Mouse (Mus musculus) MEL (cell line): Measurements from ENCODE around the gene Taf7l. TPM values are rescaled to one million over a fixed set of nuclear protein-coding genes. Genes with fewer than 3 reads are reported as not detected.

Source experiments
- DNase-seq: peaks from one replicate; pipeline ENCODE4 v3.0.0; 2011; ENCODE audit warnings: low read depth, low spot score
- H3K27ac ChIP-seq: 2 replicates; pipeline ENCODE4 v1.5.1; 2012; ENCODE audit warnings: low read depth, mild to moderate bottlenecking, control low read depth, low read length, moderate library complexity; ENCODE audit not compliant: control insufficient read depth
- H3K27me3 ChIP-seq, 2 experiments: fragments of 150-350 bp in 1 of 2; sonication (generic) in 1 of 2; 2 replicates each; pipeline ENCODE4 v1.6.1; 2012; ENCODE audit warnings: low read length in 2 of 2, mild to moderate bottlenecking in 2 of 2, improper control_type of control experiment in 1 of 2, moderate library complexity in 1 of 2; ENCODE audit not compliant: insufficient read depth in 2 of 2, control insufficient read depth in 1 of 2
- H3K36me3 ChIP-seq, 2 experiments: 2 replicates each; pipeline ENCODE4 v1.6.1; 2012 to 2014; ENCODE audit warnings: low read length in 2 of 2, improper control_type of control experiment in 1 of 2, inconsistent platforms in 1 of 2, mild to moderate bottlenecking in 1 of 2; ENCODE audit not compliant: insufficient read depth in 2 of 2, control insufficient read depth in 1 of 2
- H3K4me1 ChIP-seq, 2 experiments: fragments of 150-350 bp in 1 of 2; sonication (generic) in 1 of 2; 2 replicates each; pipeline ENCODE4 v1.6.1; 2012; ENCODE audit warnings: low read length in 2 of 2, improper control_type of control experiment in 1 of 2, mild to moderate bottlenecking in 1 of 2; ENCODE audit not compliant: insufficient read depth in 2 of 2, control insufficient read depth in 1 of 2
- H3K4me3 ChIP-seq, 2 experiments: fragments of 150-350 bp in 1 of 2; sonication (generic) in 1 of 2; 2 replicates each; pipeline ENCODE4 v1.5.1; 2012; ENCODE audit warnings: low read depth in 2 of 2, low read length in 2 of 2, mild to moderate bottlenecking in 2 of 2, moderate library complexity in 2 of 2, control low read depth in 1 of 2, improper control_type of control experiment in 1 of 2; ENCODE audit not compliant: control insufficient read depth in 1 of 2, insufficient read depth in 1 of 2
- H3K79me2 ChIP-seq: 2 replicates; pipeline ENCODE4 v1.6.1; 2012; ENCODE audit warnings: mild to moderate bottlenecking, low read length, moderate library complexity; ENCODE audit not compliant: control insufficient read depth, poor library complexity, insufficient read depth
- H3K9ac ChIP-seq: 2 replicates; pipeline ENCODE4 v1.6.1; 2012; ENCODE audit warnings: low read depth, mild to moderate bottlenecking, control low read depth, low read length, moderate library complexity; ENCODE audit not compliant: control insufficient read depth, poor library complexity, severe bottlenecking
- H3K9me3 ChIP-seq: fragments of 150-350 bp; sonication (generic); replicated peaks from 2 replicates; pipeline ENCODE4 v1.6.1; 2012; ENCODE audit warnings: mild to moderate bottlenecking, low read length, improper control_type of control experiment, moderate library complexity; ENCODE audit not compliant: insufficient read depth
- BHLHE40 ChIP-seq: IDR thresholded peaks from 2 replicates; pipeline ENCODE4 v1.6.1; 2012; ENCODE audit warnings: low read depth, mild to moderate bottlenecking, inconsistent platforms, low read length, improper control_type of control experiment, borderline replicate concordance
- CHD1 ChIP-seq: IDR thresholded peaks from 2 replicates; pipeline ENCODE4 v1.6.1; 2012; ENCODE audit warnings: low read depth, mild to moderate bottlenecking, inconsistent platforms, low read length, improper control_type of control experiment
- CHD2 ChIP-seq: IDR thresholded peaks from 2 replicates; pipeline ENCODE4 v1.6.1; 2011; ENCODE audit warnings: low read length, improper control_type of control experiment
- CTCF ChIP-seq, 3 experiments: IDR thresholded peaks in 2 of 3; conservative IDR thresholded peaks in 1 of 3; 2 replicates each; pipeline ENCODE4 v1.5.1; 2011 to 2012; ENCODE audit warnings: low read length in 3 of 3, low read depth in 2 of 3, mild to moderate bottlenecking in 2 of 3, improper control_type of control experiment in 1 of 3, inconsistent platforms in 1 of 3, mixed read lengths in 1 of 3, moderate library complexity in 1 of 3; ENCODE audit not compliant: control insufficient read depth in 1 of 3, insufficient read depth in 1 of 3, poor library complexity in 1 of 3, severe bottlenecking in 1 of 3
- E2F4 ChIP-seq: IDR thresholded peaks from 2 replicates; pipeline ENCODE4 v1.6.1; 2011; ENCODE audit warnings: low read depth, low read length, improper control_type of control experiment, borderline replicate concordance
- ELF1 ChIP-seq: IDR thresholded peaks from 2 replicates; pipeline ENCODE4 v1.6.1; 2014; ENCODE audit warnings: low read depth, mild to moderate bottlenecking, inconsistent platforms, low read length, improper control_type of control experiment, moderate library complexity
- EP300 ChIP-seq, 2 experiments: IDR thresholded peaks; 2 replicates each; pipeline ENCODE4 v1.6.1; 2011; ENCODE audit warnings: improper control_type of control experiment in 2 of 2, low read length in 2 of 2, low read depth in 1 of 2, mild to moderate bottlenecking in 1 of 2
- ETS1 ChIP-seq: IDR thresholded peaks from 2 replicates; pipeline ENCODE4 v1.6.1; 2012; ENCODE audit warnings: low read depth, mild to moderate bottlenecking, inconsistent platforms, low read length, improper control_type of control experiment, moderate library complexity
- GABPA ChIP-seq: IDR thresholded peaks from 2 replicates; pipeline ENCODE4 v1.6.1; 2012; ENCODE audit warnings: low read depth, mild to moderate bottlenecking, inconsistent platforms, low read length, improper control_type of control experiment, moderate library complexity
- GATA1 ChIP-seq: IDR thresholded peaks from 2 replicates; pipeline ENCODE4 v1.6.1; 2011; ENCODE audit warnings: low read depth, low read length, improper control_type of control experiment
- HCFC1 ChIP-seq: IDR thresholded peaks from 2 replicates; pipeline ENCODE4 v1.6.1; 2012; ENCODE audit warnings: low read depth, mild to moderate bottlenecking, inconsistent platforms, low read length, improper control_type of control experiment, moderate library complexity
- JUND ChIP-seq: IDR thresholded peaks from 2 replicates; pipeline ENCODE4 v1.6.1; 2011; ENCODE audit warnings: low read depth, mild to moderate bottlenecking, improper control_type of control experiment, low read length
- KAT2A ChIP-seq: conservative IDR thresholded peaks from 2 replicates; pipeline ENCODE4 v1.6.1; 2012; ENCODE audit warnings: low read depth, low read length, improper control_type of control experiment, inconsistent platforms
- MAFK ChIP-seq: IDR thresholded peaks from 2 replicates; pipeline ENCODE4 v1.6.1; 2011; ENCODE audit warnings: low read depth, mild to moderate bottlenecking, low read length, improper control_type of control experiment, borderline replicate concordance
- MAX ChIP-seq: IDR thresholded peaks from 2 replicates; pipeline ENCODE4 v1.6.1; 2011; ENCODE audit warnings: low read length, improper control_type of control experiment
- MAZ ChIP-seq: IDR thresholded peaks from 2 replicates; pipeline ENCODE4 v1.6.1; 2012; ENCODE audit warnings: low read depth, mild to moderate bottlenecking, inconsistent platforms, low read length, improper control_type of control experiment
- MEF2A ChIP-seq: IDR thresholded peaks from 2 replicates; pipeline ENCODE4 v1.6.1; 2014; ENCODE audit warnings: low read depth, mild to moderate bottlenecking, inconsistent platforms, low read length, improper control_type of control experiment; ENCODE audit not compliant: poor library complexity, insufficient replicate concordance, severe bottlenecking; ENCODE audit errors: extremely low read depth
- MXI1 ChIP-seq: IDR thresholded peaks from 2 replicates; pipeline ENCODE4 v1.6.1; 2011; ENCODE audit warnings: mild to moderate bottlenecking, low read depth, low read length, improper control_type of control experiment
- MYC ChIP-seq: IDR thresholded peaks from 2 replicates; pipeline ENCODE4 v1.6.1; 2011; ENCODE audit warnings: low read depth, mild to moderate bottlenecking, low read length, improper control_type of control experiment, moderate library complexity
- NELFE ChIP-seq: IDR thresholded peaks from 2 replicates; pipeline ENCODE4 v1.6.1; 2011; ENCODE audit warnings: low read depth, low read length, improper control_type of control experiment
- NRF1 ChIP-seq: IDR thresholded peaks from 2 replicates; pipeline ENCODE4 v1.6.1; 2014; ENCODE audit warnings: low read depth, mild to moderate bottlenecking, inconsistent platforms, low read length, improper control_type of control experiment, moderate library complexity; ENCODE audit not compliant: poor library complexity, insufficient read depth, severe bottlenecking
- POLR2A ChIP-seq, 2 experiments: IDR thresholded peaks; 2 replicates each; pipeline ENCODE4 v1.6.1; 2011 to 2012; ENCODE audit warnings: low read length in 2 of 2, mild to moderate bottlenecking in 2 of 2, control low read depth in 1 of 2, improper control_type of control experiment in 1 of 2, low read depth in 1 of 2, moderate library complexity in 1 of 2; ENCODE audit not compliant: control insufficient read depth in 1 of 2, insufficient read depth in 1 of 2, poor library complexity in 1 of 2
- POLR2AphosphoS2 ChIP-seq: IDR thresholded peaks from 2 replicates; pipeline ENCODE4 v1.6.1; 2011; ENCODE audit warnings: low read length, improper control_type of control experiment
- POLR2AphosphoS5 ChIP-seq: IDR thresholded peaks from 2 replicates; pipeline ENCODE4 v1.6.1; 2012; ENCODE audit warnings: low read depth, borderline replicate concordance, mild to moderate bottlenecking, inconsistent platforms, low read length, moderate library complexity, mixed read lengths
- RAD21 ChIP-seq: IDR thresholded peaks from 2 replicates; pipeline ENCODE4 v1.6.1; 2011; ENCODE audit warnings: mild to moderate bottlenecking, low read depth, low read length, improper control_type of control experiment
- RCOR1 ChIP-seq: IDR thresholded peaks from 2 replicates; pipeline ENCODE4 v1.6.1; 2012; ENCODE audit warnings: low read depth, mild to moderate bottlenecking, inconsistent platforms, low read length, improper control_type of control experiment
- SMC3 ChIP-seq: IDR thresholded peaks from 2 replicates; pipeline ENCODE4 v1.6.1; 2011; ENCODE audit warnings: low read depth, low read length, improper control_type of control experiment
- TAL1 ChIP-seq: IDR thresholded peaks from 2 replicates; pipeline ENCODE4 v1.6.1; 2012; ENCODE audit warnings: mild to moderate bottlenecking, inconsistent platforms, low read length, moderate library complexity, mixed read lengths
- TBP ChIP-seq: IDR thresholded peaks from 2 replicates; pipeline ENCODE4 v1.8.0; 2011; ENCODE audit warnings: low read depth, low read length, improper control_type of control experiment
- TCF12 ChIP-seq: IDR thresholded peaks from 2 replicates; pipeline ENCODE4 v1.6.1; 2014; ENCODE audit warnings: low read depth, mild to moderate bottlenecking, inconsistent platforms, low read length, improper control_type of control experiment, moderate library complexity
- UBTF ChIP-seq: IDR thresholded peaks from 2 replicates; pipeline ENCODE4 v1.6.1; 2012; ENCODE audit warnings: low read depth, mild to moderate bottlenecking, inconsistent platforms, low read length, improper control_type of control experiment, moderate library complexity, borderline replicate concordance; ENCODE audit not compliant: insufficient read depth
- USF1 ChIP-seq: IDR thresholded peaks from 2 replicates; pipeline ENCODE4 v1.6.1; 2014; ENCODE audit warnings: low read depth, mild to moderate bottlenecking, inconsistent platforms, low read length, improper control_type of control experiment, moderate library complexity
- USF2 ChIP-seq, 2 experiments: IDR thresholded peaks; 2 replicates each; pipeline ENCODE4 v1.6.1; 2011 to 2012; ENCODE audit warnings: improper control_type of control experiment in 2 of 2, low read length in 2 of 2, borderline replicate concordance in 1 of 2, inconsistent platforms in 1 of 2, low read depth in 1 of 2, mild to moderate bottlenecking in 1 of 2; ENCODE audit not compliant: insufficient read depth in 1 of 2
- ZC3H11A ChIP-seq: IDR thresholded peaks from 2 replicates; pipeline ENCODE4 v1.6.1; 2012; ENCODE audit warnings: low read depth, mild to moderate bottlenecking, inconsistent platforms, low read length, improper control_type of control experiment
- ZKSCAN1 ChIP-seq: IDR thresholded peaks from 2 replicates; pipeline ENCODE4 v1.6.1; 2012; ENCODE audit warnings: low read depth, mild to moderate bottlenecking, inconsistent platforms, low read length, improper control_type of control experiment, moderate library complexity
- ZMIZ1 ChIP-seq: IDR thresholded peaks from 2 replicates; pipeline ENCODE4 v1.6.1; 2012; ENCODE audit warnings: low read depth, mild to moderate bottlenecking, inconsistent platforms, low read length, improper control_type of control experiment, moderate library complexity
- ZNF384 ChIP-seq: IDR thresholded peaks from 2 replicates; pipeline ENCODE4 v1.6.1; 2012; ENCODE audit warnings: low read depth, mild to moderate bottlenecking, inconsistent platforms, low read length, improper control_type of control experiment
- polyA plus RNA-seq, 2 experiments: library from polyadenylated mRNA; stranded (reverse) in 1 of 2; unstranded in 1 of 2; fragments of >175 nt in 1 of 2; fragments of >200 nt in 1 of 2; gene quantifications; 2 replicates each; pipeline versions ENCODE4 v1.2.1 to v1.2.4; 2012; ENCODE audit warnings: low replicate concordance in 2 of 2, low read depth in 1 of 2; ENCODE audit not compliant: insufficient read length in 2 of 2, insufficient read depth in 1 of 2, missing spikeins in 1 of 2
- total RNA-seq: library from RNA; depleted of rRNA; stranded (reverse); fragments of 300-350 nt; gene quantifications from 2 replicates; pipeline ENCODE4 v1.2.3, GENCODE M21; 2012

The Taf7l gene
- total and polyA plus RNA-seq, 3 experiments = not detected

DNA sequence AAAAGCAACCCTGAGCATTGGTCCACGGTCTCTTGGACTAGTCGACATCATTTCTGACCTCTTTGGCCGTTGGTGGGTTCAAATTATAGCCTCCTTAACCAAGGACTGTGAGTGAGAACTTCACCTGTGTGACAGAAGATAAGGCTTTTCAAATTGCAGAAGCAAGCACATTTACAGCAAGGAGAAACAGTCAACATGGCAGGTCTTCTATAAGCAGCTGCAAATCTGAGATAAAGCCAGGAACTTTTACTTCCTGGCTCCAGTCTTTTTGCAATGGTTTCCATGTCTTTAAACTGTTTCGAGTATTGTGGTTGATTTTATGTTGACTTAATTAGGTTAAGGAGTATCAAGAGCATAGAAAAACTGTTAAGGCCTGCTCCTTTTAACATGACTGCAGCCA lies 47.5 kb upstream of the Taf7l start:
- Histone ChIP-seq H3K4me3 (no peak overlapping the region), H3K27ac (peak overlapping the region; percentile 24), H3K9me3 (no peaks in the 10 kb centered on the region), H3K79me2 (no peaks in the 10 kb centered on the region), H3K9ac (no peak overlapping the region), H3K4me1 (peaks cover 25% of the 10 kb centered on the region in 2 experiments), H3K27me3 (no peaks in the 10 kb centered on the region), H3K36me3 (peaks cover 0 to 36% of the 10 kb centered on the region in 2 experiments; a peak in 2 of 4 replicates)
- DNase-seq = peak; percentile 84
- TF ChIP-seq TCF12 (peak; percentile 94), MAFK (0 out of 2 replicates have a peak, but pooled peaks have one; percentile 62), ZKSCAN1 (no peak), EP300 (IDR thresholded peaks at IDR 0.05; ENCODE audit: low read depth in 1 of 2, low read length in 2 of 2) (peak; percentile 96 to 97), MAZ (no peak), ETS1 (peak; percentile 88), POLR2A (IDR thresholded peaks at IDR 0.05; ENCODE audit: control insufficient read depth in 1 of 2, insufficient read depth in 1 of 2, low read depth in 1 of 2, low read length in 2 of 2, poor library complexity in 1 of 2) (no peak), POLR2AphosphoS2 (no peak), ZMIZ1 (no peak), CTCF (IDR thresholded peaks at IDR 0.05 in 2 of 3, conservative IDR thresholded peaks at IDR 0.05 in 1 of 3; ENCODE audit: control insufficient read depth in 1 of 3, insufficient read depth in 1 of 3, low read depth in 2 of 3, low read length in 3 of 3, poor library complexity in 1 of 3, severe bottlenecking in 1 of 3) (no peak), UBTF (no peak), E2F4 (no peak), GATA1 (peak; percentile 93), NELFE (no peak), MEF2A (no peak), MAX (peak; percentile 33; the same call in 1 of the 2 replicates), KAT2A (no peak), MXI1 (no peak), ZC3H11A (no peak), CHD1 (no peak), RCOR1 (peak; percentile 79), RAD21 (no peak), JUND (0 out of 2 replicates have a peak, but pooled peaks have one; percentile 50), GABPA (no peak), NRF1 (no peak), POLR2AphosphoS5 (no peak), BHLHE40 (no peak), ELF1 (peak; percentile 42; the same call in 1 of the 2 replicates), USF1 (no peak), ZNF384 (no peak), SMC3 (no peak), TAL1 (peak; percentile 99), USF2 (IDR thresholded peaks at IDR 0.05; ENCODE audit: borderline replicate concordance in 1 of 2, insufficient read depth in 1 of 2, low read depth in 1 of 2, low read length in 2 of 2) (no peak), MYC (peak; percentile 78; the same call in 1 of the 2 replicates), HCFC1 (0 out of 2 replicates have a peak, but pooled peaks have one; percentile 29), CHD2 (no peak), TBP (no peak)
